Mouse (Mus musculus) kidney, adult 11 months (tissue): ENCODE data around the gene Aes.

ENCODE experiments used
- DNase-seq: peaks from one replicate; pipeline ENCODE4 v3.0.0; 2022

The Aes gene

DNA sequence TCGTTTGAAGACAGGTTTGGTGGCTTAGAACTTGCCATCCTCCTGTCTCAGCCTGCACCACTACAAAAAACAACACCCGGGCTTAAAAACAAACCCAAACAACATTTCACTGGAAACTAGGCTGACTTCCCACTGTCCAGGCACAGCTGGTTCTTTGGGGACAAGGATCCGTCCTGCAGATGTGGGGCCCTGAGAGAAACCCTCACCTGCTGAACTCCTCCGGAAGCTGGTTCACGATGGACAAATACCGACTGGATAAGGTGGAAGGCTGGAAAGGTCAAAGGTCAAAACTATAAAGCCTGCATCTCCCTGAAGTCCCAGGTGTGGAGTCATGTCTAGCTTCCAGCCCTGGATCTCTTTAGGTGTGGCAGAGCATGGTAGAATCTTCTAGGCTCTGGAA lies 39.6 kb downstream of the Aes start:
- no peak for DNase-seq

- DNase-seq, result no peak
Measured at GRCm38 (mm10) chr10:81599630-81600029, 40.3 kb downstream of the Aes start.

DNA sequence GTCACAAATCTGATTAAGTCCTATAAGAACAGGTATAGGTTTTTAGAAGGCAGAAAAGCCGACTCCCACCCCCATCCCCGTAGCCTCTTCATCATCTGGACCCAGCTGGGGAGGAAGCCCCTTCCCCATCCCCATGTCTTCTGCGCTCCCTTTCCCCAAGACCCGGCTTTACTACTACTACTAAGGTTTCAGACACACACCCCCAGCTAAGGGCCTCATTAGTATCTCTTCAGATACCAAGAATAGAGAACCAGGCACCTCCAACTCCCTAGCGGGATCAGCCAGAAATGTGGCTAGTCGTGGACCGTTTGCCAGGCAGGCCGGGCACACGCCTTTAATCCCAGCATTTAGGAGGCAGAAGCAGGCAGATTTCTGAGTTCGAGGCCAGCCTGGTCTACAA lies 40.8 kb downstream of the Aes start:
- DNase-seq, result no peak

GRCm38 (mm10) chr10:81600738-81601203 lies 41.5 kb downstream of the Aes start, which contains the start of gene Tle6:
Gene Tle6 (minus strand): TSS chr10:81601073.
- DNase-seq, result peak; percentile 95

DNA sequence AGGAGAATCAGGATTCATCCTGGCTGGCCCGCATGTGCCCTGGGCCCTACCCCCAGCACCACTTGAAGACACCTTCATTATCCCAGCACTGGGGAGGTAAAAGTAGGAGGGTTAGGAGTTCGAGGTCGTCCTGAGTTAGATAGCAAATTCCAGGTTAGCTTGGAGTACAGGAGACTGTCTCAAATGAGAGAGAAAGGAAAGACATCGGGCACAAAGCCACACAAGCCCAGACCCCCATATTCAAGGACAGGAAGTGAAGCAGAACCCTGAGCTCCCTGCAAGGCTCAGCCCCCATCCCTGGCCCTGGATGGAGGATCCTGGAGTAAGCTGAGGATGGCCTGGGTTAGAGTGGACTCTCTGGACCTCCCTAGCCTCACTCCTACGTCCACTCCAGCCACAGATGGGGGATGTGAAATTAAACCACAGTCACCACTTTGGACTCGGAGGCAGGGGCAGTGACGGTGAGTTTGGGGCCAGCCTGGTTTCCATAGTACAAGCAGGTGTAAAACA lies 42.2 kb downstream of the Aes start:
- no peak for DNase-seq

GRCm38 (mm10) chr10:81602741-81603151 lies 43.5 kb downstream of the Aes start:
- no peak for DNase-seq

DNA sequence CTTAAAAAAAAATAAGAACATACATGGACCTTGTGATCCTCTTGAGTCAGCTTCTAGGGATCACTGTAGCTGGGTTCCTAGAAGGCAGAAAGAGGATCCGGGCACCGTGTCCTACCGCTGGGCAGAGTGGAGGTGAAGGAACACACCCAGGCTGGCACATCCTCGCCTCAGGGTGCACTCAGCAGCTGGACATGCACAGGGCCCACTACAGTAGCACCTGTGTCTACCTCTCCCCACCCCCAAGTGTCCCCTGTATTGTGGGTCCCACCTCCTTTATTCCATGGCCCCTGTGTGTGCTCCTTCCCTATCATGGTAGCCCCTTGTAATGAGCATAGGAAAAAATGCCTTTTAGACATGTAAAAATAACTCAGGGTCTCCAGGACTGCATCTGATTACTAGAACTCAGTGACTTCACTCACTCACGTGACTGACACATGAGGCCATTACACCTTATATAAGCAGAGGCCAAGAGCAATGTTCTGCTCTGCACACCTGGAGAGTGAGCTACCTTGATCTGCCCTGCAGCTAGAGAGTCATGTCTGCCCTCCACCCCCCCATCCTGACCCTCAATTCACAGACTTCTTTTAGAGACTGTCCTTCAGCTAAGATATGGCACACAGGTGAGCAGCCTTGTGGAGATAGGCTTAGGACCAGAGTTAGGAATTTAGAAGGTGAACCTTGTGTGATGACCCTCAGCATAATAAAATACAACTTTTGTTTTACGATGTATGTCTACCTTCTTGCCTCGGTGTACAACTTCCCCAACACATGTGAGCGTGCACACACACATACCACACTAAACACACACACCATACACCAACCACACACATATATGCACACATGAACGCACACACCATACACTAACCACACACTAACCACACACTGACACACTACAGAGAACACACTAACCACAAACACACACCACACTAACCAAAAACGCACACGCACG lies 45.0 kb downstream of the Aes start:
- peak; percentile 45 for DNase-seq

DNA sequence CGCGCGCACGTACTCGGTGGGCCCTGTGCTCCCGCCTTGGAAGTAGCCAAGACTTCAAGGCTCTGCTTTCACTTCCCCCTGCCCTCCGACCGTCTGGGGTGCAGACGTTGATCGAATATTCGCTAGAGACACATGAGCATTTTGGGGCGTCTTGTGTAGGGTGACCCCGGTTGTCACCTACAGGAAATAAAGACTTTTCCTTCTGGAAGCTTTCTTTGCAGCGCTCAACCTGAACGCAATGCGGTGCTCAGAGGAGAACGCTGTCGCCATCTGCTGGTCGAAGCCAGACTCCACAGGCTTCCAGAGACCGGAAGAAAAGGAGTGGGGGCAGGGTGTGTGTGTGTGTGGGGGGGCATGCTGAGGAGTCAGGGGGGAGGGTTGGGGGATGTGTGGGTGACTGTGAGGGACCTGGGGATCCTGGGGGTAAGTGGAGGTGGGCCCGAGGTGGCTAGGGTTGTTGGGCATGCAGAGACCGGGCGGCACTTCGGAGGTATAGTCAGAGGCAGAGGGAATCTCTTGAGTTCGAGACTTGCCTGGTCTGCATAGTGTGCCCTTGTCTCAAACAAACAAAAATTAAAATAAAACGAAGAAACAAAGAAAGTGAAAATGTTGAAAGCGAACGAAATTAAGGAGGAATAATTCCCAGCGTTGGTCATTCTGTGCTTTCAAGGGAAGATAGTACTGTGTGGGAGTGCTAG lies 45.8 kb downstream of the Aes start:
- peak; percentile 79 for DNase-seq

DNA sequence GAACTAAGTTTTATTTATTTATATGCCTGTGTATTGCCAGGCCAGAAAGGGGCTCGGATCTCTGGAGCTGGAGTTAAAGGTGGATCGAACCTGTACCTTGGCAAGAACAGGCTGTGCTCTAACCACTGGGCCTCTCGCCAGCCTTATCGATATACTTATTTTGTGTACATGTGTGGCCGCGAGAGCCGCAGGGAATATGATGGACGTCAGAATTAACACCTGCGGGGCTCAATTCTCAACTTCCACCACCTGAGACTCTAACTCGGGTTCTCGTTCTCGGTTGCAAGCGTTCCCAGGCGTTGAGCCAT lies 46.3 kb downstream of the Aes start:
- no peak for DNase-seq

- DNase-seq, result peak; percentile 98
Measured at GRCm38 (mm10) chr10:81605974-81606751, 46.9 kb downstream of the Aes start, which contains the start of gene BC025920. Gene BC025920 (plus strand): TSS chr10:81606270.

- DNase-seq, result no peak
Measured at GRCm38 (mm10) chr10:81608308-81608707, 49.0 kb downstream of the Aes start.

DNA sequence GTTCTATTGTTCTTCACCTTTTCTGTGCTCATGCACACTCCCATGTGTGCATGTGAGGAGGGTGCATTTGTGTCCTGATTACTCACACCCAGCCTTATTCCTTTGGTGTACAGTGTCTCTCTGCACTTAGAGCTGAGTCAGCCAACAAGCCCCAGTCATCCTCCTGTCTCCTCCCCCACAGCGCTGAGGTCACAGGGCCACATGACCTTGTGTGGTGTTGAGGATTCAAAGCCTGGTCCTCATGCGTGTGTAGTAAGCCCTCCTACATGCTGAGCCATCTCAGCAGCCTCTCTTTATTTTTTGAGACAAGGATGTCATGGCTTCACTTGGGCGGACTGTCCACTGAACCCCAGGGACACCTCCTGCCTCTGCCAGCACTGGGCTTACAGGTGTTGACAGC lies 53.5 kb downstream of the Aes start:
- DNase-seq, result no peak

- no peak for DNase-seq
Measured at GRCm38 (mm10) chr10:81615486-81615885, 56.2 kb downstream of the Aes start.
